Mouse (Mus musculus) right cerebral cortex, postnatal 36 days (tissue): ENCODE measurements around the gene Omp.
"Not testable (repeated sequence)": the region's sequence is repeated elsewhere in the genome, so short reads cannot be mapped to it uniquely, and the experiment has no call there.

Source experiments
- DNase-seq, 2 experiments: peaks; one replicate each; pipeline ENCODE4 v3.0.0; 2022; ENCODE audit warnings: low spot score in 2 of 2, mixed read lengths in 1 of 2

The Omp gene

GRCm38 (mm10) chr7:98145402-98145801, at the start of gene Omp:
Omp (minus strand) TSS chr7:98145502.
- no peak for DNase-seq

- no peak for DNase-seq
Measured at GRCm38 (mm10) chr7:98194026-98194792, 48.9 kb upstream of the Omp start.

GRCm38 (mm10) chr7:98193515-98194025, 48.3 kb upstream of the Omp start:
- DNase-seq, result no peak

GRCm38 (mm10) chr7:98191571-98192250, 46.4 kb upstream of the Omp start:
- no peak for DNase-seq

- no peak for DNase-seq
Measured at GRCm38 (mm10) chr7:98190578-98190977, 45.3 kb upstream of the Omp start.

GRCm38 (mm10) chr7:98189745-98190144, 44.4 kb upstream of the Omp start:
- no peak for DNase-seq

GRCm38 (mm10) chr7:98188680-98189079, 43.4 kb upstream of the Omp start:
- no peak for DNase-seq

- DNase-seq, result no peak
Measured at GRCm38 (mm10) chr7:98188238-98188637, 42.9 kb upstream of the Omp start.

- DNase-seq, result not testable (repeated sequence)
Measured at GRCm38 (mm10) chr7:98187332-98187731, 42.0 kb upstream of the Omp start.

- no peak for DNase-seq
Measured at GRCm38 (mm10) chr7:98186637-98187036, 41.3 kb upstream of the Omp start.

- peak in 1 of 2 experiments; percentile 31 for DNase-seq
Measured at GRCm38 (mm10) chr7:98185326-98185725, 40.0 kb upstream of the Omp start.

- no peak for DNase-seq
Measured at GRCm38 (mm10) chr7:98178560-98179231, 33.4 kb upstream of the Omp start.

GRCm38 (mm10) chr7:98177929-98178559, 32.7 kb upstream of the Omp start, which contains the start of gene Capn5:
Capn5 (minus strand) TSS chr7:98178274.
- DNase-seq, result peak in 1 of 2 experiments; percentile 39

GRCm38 (mm10) chr7:98177566-98177928, 32.2 kb upstream of the Omp start:
- DNase-seq, result no peak

GRCm38 (mm10) chr7:98177071-98177485, 31.8 kb upstream of the Omp start:
- DNase-seq, result no peak

- DNase-seq, result no peak
Measured at GRCm38 (mm10) chr7:98176322-98177070, 31.2 kb upstream of the Omp start.

GRCm38 (mm10) chr7:98174883-98175755, 29.8 kb upstream of the Omp start:
- no peak for DNase-seq

- DNase-seq, result no peak
Measured at GRCm38 (mm10) chr7:98173408-98173807, 28.1 kb upstream of the Omp start.

- DNase-seq, result no peak
Measured at GRCm38 (mm10) chr7:98172661-98173060, 27.4 kb upstream of the Omp start.
